Comparison of ENCODE assay signal across 8 mouse cellular contexts in genomic region chr19:4615151-4616093, GRCm38 (mm10). TPM values are rescaled to one million over a fixed set of nuclear protein-coding genes. Genes with fewer than 3 reads are reported as not detected.
DNase-seq lines count a peak whose midpoint lies in the region; ATAC-seq and TF ChIP-seq lines count a peak whose summit lies in the region.

Lrfn4 (minus strand) TSS chr19:4615667.

- H3K4me3 ChIP-seq in heart, embryonic 10.5 days: peak within 1 kb of the TSS; percentile 92
- H3K4me3 ChIP-seq in kidney, embryonic 14.5 days (ENCODE audit: low read length): peak within 1 kb of the TSS; percentile 88
- peak within 1 kb of the TSS; percentile 88 for H3K4me3 ChIP-seq in limb, embryonic 14.5 days (replicated peaks; ENCODE audit: low read length)
- H3K4me3 ChIP-seq in midbrain, embryonic 16.5 days (ENCODE audit: low read depth, low read length): peak within 1 kb of the TSS; percentile 92
- H3K4me3 ChIP-seq in stomach, embryonic 15.5 days (replicated peaks): peak within 1 kb of the TSS; percentile 90

- H3K27ac ChIP-seq in heart, embryonic 10.5 days: peak within 1 kb of the TSS; percentile 98
- H3K27ac ChIP-seq in kidney, embryonic 14.5 days (ENCODE audit: low read depth, low read length): peak within 1 kb of the TSS; percentile 95
- peak within 1 kb of the TSS; percentile 84 for H3K27ac ChIP-seq in limb, embryonic 14.5 days (replicated peaks; ENCODE audit: low read depth, low read length)
- peak within 1 kb of the TSS; percentile 84 for H3K27ac ChIP-seq in midbrain, embryonic 16.5 days (ENCODE audit: low read length)
- H3K27ac ChIP-seq in stomach, embryonic 15.5 days: peak within 1 kb of the TSS; percentile 91

- peaks cover 33% of the 10 kb centered on the region for H3K36me3 ChIP-seq in heart, embryonic 10.5 days
- H3K36me3 ChIP-seq in kidney, embryonic 14.5 days (ENCODE audit: control insufficient read depth, insufficient read depth, low read length): peaks cover 31% of the 10 kb centered on the region
- H3K36me3 ChIP-seq in limb, embryonic 14.5 days (ENCODE audit: control insufficient read depth, insufficient read depth, low read length): peaks cover 40% of the 10 kb centered on the region
- peaks cover 10% of the 10 kb centered on the region for H3K36me3 ChIP-seq in midbrain, embryonic 16.5 days (ENCODE audit: control insufficient read depth, insufficient read depth, low read length)
- H3K36me3 ChIP-seq in stomach, embryonic 15.5 days: peaks cover 18% of the 10 kb centered on the region

- peak within 1 kb of the TSS; percentile 97 for H3K9ac ChIP-seq in kidney, embryonic 14.5 days (ENCODE audit: low read depth, low read length)
- peak within 1 kb of the TSS; percentile 92 for H3K9ac ChIP-seq in limb, embryonic 14.5 days (ENCODE audit: low read depth, low read length, severe bottlenecking)
- H3K9ac ChIP-seq in midbrain, embryonic 16.5 days (ENCODE audit: low read depth, low read length): peak within 1 kb of the TSS; percentile 98
- H3K9ac ChIP-seq in stomach, embryonic 15.5 days: peak within 1 kb of the TSS; percentile 69

- H3K27me3 ChIP-seq in heart, embryonic 10.5 days (ENCODE audit: insufficient read depth, poor library complexity, severe bottlenecking): peaks cover 8% of the 10 kb centered on the region; the same call in 1 of the 2 replicates
- no peaks in the 10 kb centered on the region for H3K27me3 ChIP-seq in kidney, embryonic 14.5 days (ENCODE audit: control insufficient read depth, insufficient read depth, low read length)
- H3K27me3 ChIP-seq in limb, embryonic 14.5 days (ENCODE audit: control insufficient read depth, insufficient read depth, low read length): no peaks in the 10 kb centered on the region
- H3K27me3 ChIP-seq in midbrain, embryonic 16.5 days (ENCODE audit: control insufficient read depth, insufficient read depth, low read depth, low read length): no peaks in the 10 kb centered on the region
- H3K27me3 ChIP-seq in stomach, embryonic 15.5 days (replicated peaks): no peaks in the 10 kb centered on the region

- DNase-seq in A20 (ENCODE audit: low read depth, low spot score): peak; percentile 83
- peak; percentile 98 for DNase-seq in brain, adult 2 months (ENCODE audit: low read depth, low spot score)
- DNase-seq in heart, embryonic 10.5 days (ENCODE audit: low spot score): peak; percentile 97
- DNase-seq in limb, embryonic 14.5 days (ENCODE audit: low spot score): peak; percentile 92

- H3K4me2 ChIP-seq in kidney, embryonic 14.5 days (replicated peaks; ENCODE audit: low read depth, low read length): peak within 1 kb of the TSS; percentile 78
- H3K4me2 ChIP-seq in limb, embryonic 14.5 days (replicated peaks; ENCODE audit: low read depth, low read length, severe bottlenecking): peak within 1 kb of the TSS; percentile 77
- H3K4me2 ChIP-seq in midbrain, embryonic 16.5 days (ENCODE audit: low read length): peak within 1 kb of the TSS; percentile 92
- peak within 1 kb of the TSS; percentile 84 for H3K4me2 ChIP-seq in stomach, embryonic 15.5 days

- no peaks in the 10 kb centered on the region for H3K9me3 ChIP-seq in heart, embryonic 10.5 days
- no peaks in the 10 kb centered on the region for H3K9me3 ChIP-seq in kidney, embryonic 14.5 days (ENCODE audit: control insufficient read depth, low read length)
- no peaks in the 10 kb centered on the region for H3K9me3 ChIP-seq in limb, embryonic 14.5 days (ENCODE audit: control insufficient read depth, low read length)
- no peaks in the 10 kb centered on the region for H3K9me3 ChIP-seq in midbrain, embryonic 16.5 days (replicated peaks; ENCODE audit: control insufficient read depth, low read length, poor library complexity, severe bottlenecking)
- no peaks in the 10 kb centered on the region for H3K9me3 ChIP-seq in stomach, embryonic 15.5 days

- H3K4me1 ChIP-seq in heart, embryonic 10.5 days: peaks cover 43% of the 10 kb centered on the region
- H3K4me1 ChIP-seq in kidney, embryonic 14.5 days (ENCODE audit: control insufficient read depth, insufficient read depth, low read length): peaks cover 20% of the 10 kb centered on the region
- H3K4me1 ChIP-seq in limb, embryonic 14.5 days (ENCODE audit: control insufficient read depth, insufficient read depth, low read length): peaks cover 12% of the 10 kb centered on the region; the same call in 1 of the 2 replicates
- peaks cover 29% of the 10 kb centered on the region for H3K4me1 ChIP-seq in midbrain, embryonic 16.5 days (ENCODE audit: control insufficient read depth, insufficient read depth, low read length)
- peaks cover 34% of the 10 kb centered on the region for H3K4me1 ChIP-seq in stomach, embryonic 15.5 days

- 0 out of 2 replicates have a peak, but pooled peaks have one; percentile 36 for TF ChIP-seq POLR2A in limb, embryonic 14.5 days (IDR thresholded peaks at IDR 0.05; ENCODE audit: borderline replicate concordance, extremely low read depth, insufficient read depth, insufficient read length)

- peak; percentile 44 for ATAC-seq in erythroblast, adult 5-6 weeks (replicated peaks; ENCODE audit: low FRiP score, poor library complexity, severe bottlenecking)
- ATAC-seq in kidney, embryonic 14.5 days (ENCODE audit: low FRiP score, low TSS enrichment): peak; percentile 95
- peak; percentile 94 for ATAC-seq in limb, embryonic 14.5 days (ENCODE audit: low FRiP score, low read depth)
- ATAC-seq in midbrain, embryonic 16.5 days: peak; percentile 91
- ATAC-seq in stomach, embryonic 15.5 days (ENCODE audit: insufficient read depth, low FRiP score, low read depth): peak; percentile 94

- 1% methylated on average over 82 of the region's 87 CpGs for WGBS in heart, embryonic 10.5 days
- under 1% methylated on average over 83 of the region's 87 CpGs for WGBS in kidney, embryonic 14.5 days
- under 1% methylated on average over 50 of the region's 87 CpGs for WGBS in limb, embryonic 14.5 days
- under 1% methylated on average over 68 of the region's 87 CpGs for WGBS in midbrain, embryonic 16.5 days
- under 1% methylated on average over 71 of the region's 87 CpGs for WGBS in stomach, embryonic 15.5 days

RNA-seq across cellular contexts. Expression of gene Lrfn4, which starts in this region (rescaled TPM):
- total RNA-seq in erythroblast, adult 5-6 weeks (2015; ENCODE audit: low replicate concordance): 0.38 and 0.63 TPM in 2 replicates
- not detected in 2 replicates for total RNA-seq in erythroblast, adult 5-6 weeks (2017; ENCODE audit: low replicate concordance)
- polyA plus RNA-seq in heart, embryonic 10.5 days (2016; fragmentation: Nextera tagmentation; extraction: Ambion mirVana): 4.4 and 7.2 TPM in 2 replicates
- 12.6 and 15.4 TPM in 2 replicates for polyA plus RNA-seq in kidney, embryonic 14.5 days (2014; fragmentation: Nextera tagmentation; extraction: Ambion mirVana)
- polyA plus RNA-seq in limb, embryonic 14.5 days (2012; rRNA removed): 49.0 and 75.9 TPM in 2 replicates
- 9.5 and 12.8 TPM in 2 replicates for polyA plus RNA-seq in limb, embryonic 14.5 days (2014; fragmentation: Nextera tagmentation; extraction: Ambion mirVana)
- 10.4 and 11.3 TPM in 2 replicates for polyA plus RNA-seq in midbrain, embryonic 16.5 days (2015; fragmentation: Nextera tagmentation; extraction: Ambion mirVana)
- polyA plus RNA-seq in stomach, embryonic 15.5 days (2015; fragmentation: Nextera tagmentation; extraction: Ambion mirVana): 5.7 and 6.1 TPM in 2 replicates

Comparison
In these comparisons a context has a peak if more than half of its experiments do, and no peak if none do; other contexts are left out.
1. Peak in every context shown above with its lines: DNase-seq, ATAC-seq, H3K4me3 ChIP-seq and H3K27ac ChIP-seq.
2. Peak in ATAC-seq in erythroblast, adult 5-6 weeks; RNA of the gene not detected or under 1 TPM.
3. ATAC-seq: peak in every context shown above with its lines; median percentile 95 in kidney, embryonic 14.5 days; 94 in limb, embryonic 14.5 days; 94 in stomach, embryonic 15.5 days; 91 in midbrain, embryonic 16.5 days; 44 in erythroblast, adult 5-6 weeks.